Mouse (Mus musculus): Measurements from ENCODE around the gene Gm47959.
A peak's percentile ranks its signal among the peaks of the same experiment; 100 is the strongest.
"Not testable (repeated sequence)": the region's sequence is repeated elsewhere in the genome, so short reads cannot be mapped to it uniquely, and the experiment has no call there.

Gene Gm47959

DNA sequence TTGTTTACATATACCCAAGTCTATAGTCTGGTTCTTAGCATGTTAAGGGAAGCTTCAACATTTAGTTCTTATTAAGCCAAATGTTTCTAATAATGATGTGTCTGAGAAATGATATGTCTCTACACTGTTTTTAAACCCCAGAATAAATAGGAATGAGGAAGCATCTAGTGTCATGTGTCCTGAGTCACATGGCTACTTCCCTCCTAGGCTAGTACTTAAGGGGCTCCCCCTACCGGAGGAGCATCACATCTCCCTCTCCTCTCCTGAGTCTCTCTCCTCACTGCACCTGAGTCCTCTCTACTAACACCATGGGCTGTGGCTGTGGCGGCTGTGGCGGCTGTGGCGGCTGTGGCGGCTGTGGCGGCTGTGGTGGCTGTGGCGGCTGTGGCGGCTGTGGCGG, at the start of gene Gm47959:
TSS of gene Gm47959 (plus strand) at position 243 of the 400 bp plus-strand sequence.
- not testable (repeated sequence) for DNase-seq (ENCODE audit: extremely low spot score, low read depth, low spot score)

DNA sequence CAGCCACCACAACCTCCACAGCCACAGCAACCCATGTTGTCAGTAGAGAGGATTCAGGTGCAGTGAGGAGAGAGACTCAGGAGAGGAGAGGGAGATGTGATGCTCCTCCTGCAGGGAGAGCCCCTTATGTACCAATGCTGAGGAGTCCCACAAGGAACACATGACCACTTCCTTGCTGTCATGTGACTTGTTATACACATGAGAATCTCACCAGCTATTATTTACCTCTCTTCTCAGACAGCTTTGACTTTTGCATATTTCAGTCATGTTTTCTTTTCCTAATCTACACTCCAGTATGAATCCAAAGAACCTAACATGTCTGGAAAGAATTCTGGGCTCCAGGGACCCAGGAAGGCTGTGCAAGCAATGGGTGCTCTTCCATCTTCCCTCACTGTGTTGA, 44.4 kb upstream of the Gm47959 start, which contains the start of gene Gm7544:
TSS of gene Gm7544 (minus strand) at position 101 of the 400 bp plus-strand sequence.
- not testable (repeated sequence) for DNase-seq (ENCODE audit: extremely low spot score, low read depth, low spot score)

DNA sequence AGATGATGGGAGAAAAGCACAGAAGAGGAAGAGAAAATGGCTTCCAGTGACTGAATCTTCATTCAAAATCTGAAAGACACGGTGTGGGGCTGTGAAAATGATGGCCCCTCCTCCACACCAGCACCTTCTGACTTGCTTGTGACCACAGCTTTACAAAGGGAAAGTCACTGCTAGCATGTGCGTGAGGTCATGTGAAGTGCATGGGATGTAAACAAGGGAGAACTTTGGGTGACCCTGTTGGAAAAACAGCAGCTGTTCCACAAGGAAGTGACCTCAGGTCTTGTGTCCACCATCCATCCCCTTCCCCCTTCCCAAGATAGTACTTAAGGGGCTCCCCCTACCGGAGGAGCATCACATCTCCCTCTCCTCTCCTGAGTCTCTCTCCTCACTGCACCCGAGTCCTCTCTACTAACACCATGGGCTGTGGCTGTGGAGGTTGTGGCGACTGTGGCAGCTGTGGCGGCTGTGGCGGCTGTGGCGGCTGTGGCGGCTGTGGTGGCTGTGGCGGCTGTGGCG, 40.4 kb upstream of the Gm47959 start, which contains the start of gene Gm47955:
TSS of gene Gm47955 (plus strand) at position 417 of the 516 bp plus-strand sequence.
- DNase-seq (ENCODE audit: extremely low spot score, low read depth, low spot score): no peak

DNA sequence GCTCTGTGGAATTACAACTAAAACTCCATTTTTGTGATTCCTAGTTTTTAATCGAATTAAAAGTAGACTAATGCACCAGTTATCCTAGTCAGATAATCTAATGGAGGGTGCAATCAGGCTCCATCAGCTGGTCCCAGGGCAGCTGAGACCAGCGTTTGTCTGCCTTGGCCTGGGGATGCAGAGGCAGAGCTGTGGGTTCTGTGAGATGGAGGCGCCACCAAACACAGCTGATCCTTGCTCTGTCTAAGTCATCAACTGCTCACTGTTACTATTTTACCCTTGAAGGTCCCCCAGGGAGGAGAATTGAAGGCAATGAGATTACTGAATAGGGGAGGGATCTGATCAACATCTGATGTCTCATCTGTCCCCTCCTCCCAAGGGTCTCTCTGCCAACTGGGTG, 33.9 kb upstream of the Gm47959 start:
- DNase-seq (ENCODE audit: extremely low spot score, low read depth, low spot score): no peak

DNA sequence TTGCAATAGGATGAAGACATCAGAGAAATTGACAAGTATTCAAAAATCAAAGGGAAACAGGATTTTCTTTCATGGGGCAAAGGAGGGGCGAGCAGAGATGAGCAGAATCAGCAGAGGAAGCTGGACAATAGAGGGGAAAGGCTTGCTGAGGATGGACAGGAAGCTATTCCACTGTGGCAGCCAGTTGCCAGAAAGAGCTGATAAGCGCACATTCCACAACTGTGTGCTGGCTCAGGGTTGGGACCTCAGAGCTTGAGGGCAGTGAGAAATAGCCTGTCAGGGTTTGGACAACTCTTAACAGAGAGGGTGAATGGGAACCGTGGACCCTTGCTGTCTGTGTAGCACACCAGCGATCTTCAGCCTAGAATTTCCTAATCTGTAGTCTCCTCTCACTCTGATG, 28.3 kb upstream of the Gm47959 start:
- no peak for DNase-seq (ENCODE audit: extremely low spot score, low read depth, low spot score)

DNA sequence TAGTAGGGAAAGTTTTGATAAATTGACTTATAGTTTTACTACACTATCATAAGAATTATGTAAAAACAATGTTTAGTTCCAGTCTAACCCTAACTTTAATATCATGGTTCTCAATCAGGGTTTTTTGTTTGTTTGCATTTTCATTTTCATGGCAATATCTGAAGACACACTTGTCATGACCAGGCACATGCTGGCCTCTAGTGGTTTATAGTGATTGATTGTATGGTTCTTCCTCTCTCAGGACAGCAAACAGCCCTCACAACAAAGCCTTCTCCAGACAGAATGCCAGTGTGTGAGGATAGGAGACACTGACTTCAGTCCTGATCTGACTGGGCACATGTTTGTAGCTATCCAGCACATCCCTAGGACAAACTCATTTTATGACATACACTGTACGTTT, 27.1 kb upstream of the Gm47959 start:
- DNase-seq (ENCODE audit: extremely low spot score, low read depth, low spot score): no peak

DNA sequence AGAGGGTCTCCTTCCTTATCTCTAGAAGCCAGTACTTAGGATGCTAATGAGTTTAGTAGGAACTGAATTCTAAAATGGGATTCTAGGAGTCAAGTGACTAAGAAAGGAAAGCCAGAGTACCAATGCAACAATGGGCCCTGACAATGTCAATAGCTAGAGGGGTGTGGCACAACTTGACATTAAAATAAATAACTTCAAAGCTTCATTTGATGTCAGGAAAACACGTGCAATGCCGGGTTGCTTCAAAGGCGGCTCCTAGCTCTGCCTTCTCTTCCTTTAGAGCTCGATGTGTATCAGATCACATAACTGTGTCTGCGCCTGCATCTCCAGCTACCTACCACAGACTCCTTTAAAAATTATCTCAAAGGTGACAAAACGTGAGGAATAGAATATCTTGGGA, 26.4 kb upstream of the Gm47959 start:
- DNase-seq (ENCODE audit: extremely low spot score, low read depth, low spot score): no peak

DNA sequence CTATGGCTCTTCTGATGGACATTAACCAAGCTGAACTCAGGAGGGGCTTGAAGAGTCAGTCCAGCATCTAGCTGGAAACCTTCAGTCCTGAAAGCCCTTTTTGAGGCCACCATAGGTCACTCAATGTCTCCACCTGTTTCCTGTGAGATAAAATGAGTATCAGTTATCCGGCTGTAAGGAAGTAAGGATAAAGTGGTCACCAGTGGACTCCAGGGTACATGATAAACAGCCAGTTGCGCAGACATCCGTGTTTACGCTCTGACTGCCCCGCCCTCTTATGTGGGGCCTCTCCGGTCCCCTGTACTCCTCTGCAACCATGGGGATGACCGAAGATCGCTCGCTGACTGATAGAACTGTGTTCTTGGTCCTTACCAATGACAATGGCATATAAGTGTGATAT, 26.0 kb upstream of the Gm47959 start:
- no peak for DNase-seq (ENCODE audit: extremely low spot score, low read depth, low spot score)

DNA sequence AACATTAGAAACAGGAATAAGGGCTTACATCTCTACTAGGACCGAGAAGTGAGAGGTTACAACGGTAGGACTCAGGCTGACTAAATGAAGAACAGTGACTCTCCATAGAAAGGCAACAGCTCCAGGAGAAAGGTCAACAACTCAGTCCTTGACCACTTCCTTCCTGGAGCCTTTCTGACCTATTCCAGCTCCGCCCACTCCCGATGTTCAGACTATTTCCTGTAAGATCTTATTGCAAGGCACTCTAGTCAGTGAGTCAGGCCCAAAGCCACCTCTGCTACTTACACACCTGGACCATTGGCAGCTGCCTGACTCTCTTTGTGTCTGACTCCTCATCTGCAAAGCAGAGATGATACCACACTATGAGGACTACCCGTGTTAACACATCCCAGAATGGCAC, 24.6 kb upstream of the Gm47959 start:
- no peak for DNase-seq (ENCODE audit: extremely low spot score, low read depth, low spot score)

DNA sequence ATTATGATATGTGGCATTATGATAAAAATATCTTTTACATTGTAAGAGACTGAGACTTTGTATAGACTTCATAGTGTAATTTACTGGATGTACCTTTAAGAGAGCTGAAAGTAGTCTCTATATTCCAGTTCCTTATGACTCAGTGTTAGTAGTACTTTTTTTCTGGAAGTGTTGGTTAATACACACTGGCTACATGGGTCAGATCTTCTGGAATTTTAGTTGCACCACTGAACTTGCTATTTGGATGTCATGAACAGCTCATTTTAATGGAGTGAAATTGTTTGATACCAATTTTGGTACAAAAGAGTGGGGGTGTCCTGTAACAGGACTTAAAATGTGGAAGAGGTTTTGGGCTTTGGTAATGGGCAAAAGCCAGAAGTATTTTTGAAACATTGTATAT, 22.5 kb upstream of the Gm47959 start:
- no peak for DNase-seq (ENCODE audit: extremely low spot score, low read depth, low spot score)

DNA sequence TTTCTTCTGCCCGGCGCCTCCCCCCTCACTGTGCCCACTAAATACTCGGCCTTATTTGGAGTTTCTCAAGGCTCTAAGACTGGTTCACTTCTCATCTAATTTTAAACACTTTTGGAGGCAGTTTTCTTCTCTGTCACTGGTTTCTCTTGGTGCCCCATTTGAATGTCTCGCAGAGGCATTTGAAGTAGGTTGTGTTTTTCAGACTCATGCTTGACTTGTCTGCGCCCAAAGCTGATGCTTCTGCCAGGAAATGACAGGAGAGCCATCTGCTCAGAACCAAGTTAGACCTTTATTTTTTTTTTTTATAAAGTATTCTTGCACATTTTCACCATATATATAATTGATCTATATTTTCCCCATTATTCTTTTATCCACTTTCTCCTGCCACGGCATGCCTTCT, 13.6 kb upstream of the Gm47959 start:
- no peak for DNase-seq (ENCODE audit: extremely low spot score, low read depth, low spot score)

DNA sequence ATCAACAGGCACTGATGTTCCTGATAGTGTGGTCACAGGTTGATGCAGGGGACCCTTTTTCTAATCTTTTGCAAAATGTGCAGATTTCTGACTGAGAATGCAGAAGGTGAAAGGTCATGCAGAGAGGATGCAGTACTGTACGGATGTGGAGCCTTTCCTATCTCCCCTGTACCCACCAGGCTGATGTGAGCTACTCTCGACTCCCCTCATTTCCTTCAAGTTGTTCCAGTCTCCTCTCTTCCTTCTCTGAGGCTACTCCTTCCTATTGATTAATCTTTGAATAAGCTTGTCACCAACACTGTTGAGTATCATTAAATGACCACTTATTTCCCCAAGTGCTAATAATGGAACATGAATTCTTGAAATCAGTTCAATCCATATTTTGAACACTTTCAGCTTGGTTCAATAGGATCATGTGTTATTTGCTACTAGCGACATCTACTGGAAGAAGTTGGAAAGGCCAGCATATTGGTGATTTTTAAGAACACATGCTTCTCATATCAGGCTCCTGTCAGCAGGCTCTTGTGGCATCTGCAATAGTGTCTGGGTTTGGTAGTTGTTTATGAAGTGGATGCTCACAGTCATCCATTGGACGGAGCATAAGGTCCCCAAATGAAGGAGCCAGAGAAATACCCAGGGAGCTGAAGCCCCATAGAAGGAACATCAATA, 12.7 kb upstream of the Gm47959 start:
- peak; percentile 58 for DNase-seq (ENCODE audit: extremely low spot score, low read depth, low spot score)

DNA sequence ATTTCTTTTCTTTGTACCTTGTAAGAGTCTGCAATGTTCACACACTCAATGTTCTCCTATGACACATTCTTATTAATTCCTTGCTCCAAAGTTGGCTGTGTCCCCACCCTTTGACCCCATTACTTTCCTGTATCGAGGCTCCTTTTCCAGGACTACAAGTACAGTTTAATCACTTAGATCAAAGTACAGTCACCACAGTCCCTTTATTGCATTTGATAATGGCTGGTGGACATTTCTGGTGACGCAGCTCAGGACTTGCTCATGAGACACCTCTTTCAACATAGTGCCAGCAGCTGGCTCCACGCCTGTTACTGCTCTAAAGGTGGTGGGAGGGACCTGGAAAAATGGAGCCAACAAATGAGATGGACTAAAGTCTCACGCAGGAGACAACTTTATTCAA, 9.3 kb upstream of the Gm47959 start:
- no peak for DNase-seq (ENCODE audit: extremely low spot score, low read depth, low spot score)

DNA sequence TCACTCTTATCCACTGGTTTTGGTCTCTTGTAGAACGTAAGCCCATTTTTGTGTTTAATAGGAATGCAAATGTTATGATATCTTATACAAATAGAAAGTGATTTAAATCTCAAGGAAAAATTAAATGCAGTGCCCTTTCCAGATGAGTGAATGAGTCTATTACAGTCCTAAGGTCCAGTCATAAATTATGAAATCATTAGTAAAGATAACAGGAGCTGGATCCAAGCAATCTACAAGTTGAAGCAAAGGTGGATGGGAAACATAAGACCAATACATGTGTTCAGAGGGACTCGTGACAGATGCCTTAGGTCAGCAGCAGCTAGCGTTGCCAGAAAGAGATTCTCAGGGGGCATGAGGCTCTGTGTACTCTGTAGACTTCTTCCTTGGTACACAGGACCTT, 8.8 kb upstream of the Gm47959 start:
- DNase-seq (ENCODE audit: extremely low spot score, low read depth, low spot score): no peak

DNA sequence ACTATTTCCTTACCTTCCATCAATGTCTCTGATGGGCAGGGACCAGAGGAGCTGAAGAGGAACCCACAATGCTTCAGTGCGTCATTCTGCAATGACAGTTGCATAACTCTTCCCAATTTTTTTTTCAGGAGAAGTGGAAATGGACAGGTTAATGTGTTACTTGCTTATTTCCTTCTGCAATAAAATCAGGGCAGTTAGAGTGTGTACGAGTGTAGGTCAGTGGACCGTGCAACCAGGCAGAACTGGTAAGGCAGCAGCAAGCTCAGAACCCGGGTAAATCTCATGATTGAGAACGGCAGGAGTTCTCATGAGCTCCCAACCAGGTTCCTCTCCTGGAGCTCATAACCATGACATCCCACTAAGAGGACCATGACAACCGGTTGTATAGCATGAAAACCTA, 8.3 kb upstream of the Gm47959 start:
- no peak for DNase-seq (ENCODE audit: extremely low spot score, low read depth, low spot score)

DNA sequence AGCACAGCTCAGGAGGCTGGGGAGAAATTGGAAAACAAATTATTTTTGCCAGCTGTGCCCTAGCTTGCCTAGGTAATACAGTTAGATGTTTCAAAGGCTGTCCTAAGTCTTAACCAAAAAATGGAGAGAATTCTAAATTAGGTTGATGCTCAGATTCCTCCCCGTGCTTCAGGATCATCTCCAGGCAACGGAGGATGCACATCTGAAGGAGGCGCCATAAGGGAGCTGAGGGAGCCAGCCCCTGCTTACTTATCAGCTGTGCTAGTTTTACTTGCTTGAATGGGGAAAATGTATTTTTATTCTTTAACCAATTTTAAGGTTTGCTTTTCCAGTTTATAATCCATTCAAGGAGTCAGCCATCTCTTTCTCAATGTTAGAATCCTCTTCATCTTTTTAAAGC, 6.4 kb upstream of the Gm47959 start:
- no peak for DNase-seq (ENCODE audit: extremely low spot score, low read depth, low spot score)

DNA sequence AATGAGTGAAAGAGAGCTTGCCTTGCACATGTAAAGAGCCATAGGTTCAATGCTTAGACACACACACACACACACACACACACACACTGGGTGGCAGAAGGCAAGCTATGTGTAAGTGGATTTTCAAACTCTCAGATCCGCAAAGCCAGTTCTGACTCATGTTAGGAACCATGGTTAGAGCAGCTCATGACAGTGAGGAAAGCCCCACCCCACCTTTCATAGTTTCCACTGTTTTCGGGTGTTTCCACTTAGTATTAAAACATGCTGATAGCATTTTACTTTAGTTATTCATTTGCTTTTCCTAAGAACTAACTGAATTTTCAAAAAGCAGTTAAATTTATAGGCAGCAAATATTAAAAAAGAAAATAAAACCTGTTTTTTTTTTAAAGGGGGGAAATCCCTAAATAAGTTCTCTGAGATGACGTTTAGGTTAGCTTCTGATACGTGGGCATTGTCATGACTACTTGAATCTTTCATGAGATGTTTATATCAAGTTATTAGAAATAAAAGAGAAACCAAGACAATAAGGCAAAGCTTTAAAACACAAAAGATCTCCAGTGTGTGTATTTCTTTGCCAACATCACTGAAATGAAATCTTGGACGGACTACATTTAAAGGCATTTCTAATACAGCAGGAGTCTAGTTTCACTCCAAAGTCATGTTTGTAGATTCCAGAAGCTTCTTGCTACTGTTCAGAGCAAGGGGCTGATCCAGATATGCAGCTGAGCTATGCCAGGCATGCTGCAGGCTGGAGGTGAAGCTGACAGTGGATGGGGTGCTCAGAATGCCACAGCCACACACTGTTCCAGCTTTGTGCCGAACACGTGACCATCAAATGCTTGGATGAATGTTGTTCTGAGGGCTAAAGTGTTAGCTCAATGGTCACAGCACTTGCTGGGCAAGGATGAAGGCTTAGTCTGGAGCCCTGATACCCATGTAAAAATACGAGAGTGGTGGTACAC, 6.2 kb downstream of the Gm47959 start:
- DNase-seq (ENCODE audit: extremely low spot score, low read depth, low spot score): no peak

DNA sequence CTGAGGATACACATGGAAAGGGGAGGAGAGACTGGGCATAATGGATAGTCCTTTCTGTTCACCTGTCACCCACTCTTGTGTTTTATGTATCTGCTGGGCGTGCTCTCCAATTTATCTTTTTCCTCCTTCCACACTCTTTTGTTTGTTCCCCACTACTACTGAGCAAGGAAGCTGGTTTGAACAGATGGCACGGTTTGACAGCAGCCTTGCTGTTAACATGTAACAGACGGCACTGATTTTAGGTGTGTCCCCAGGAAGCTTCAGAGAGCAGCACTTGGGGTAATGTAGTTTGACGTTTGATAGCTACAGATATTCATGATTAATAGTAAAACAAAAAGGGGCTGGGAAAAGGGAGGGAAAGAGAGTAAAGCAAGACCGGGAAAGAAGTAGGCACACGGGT, 7.1 kb downstream of the Gm47959 start:
- DNase-seq (ENCODE audit: extremely low spot score, low read depth, low spot score): no peak

DNA sequence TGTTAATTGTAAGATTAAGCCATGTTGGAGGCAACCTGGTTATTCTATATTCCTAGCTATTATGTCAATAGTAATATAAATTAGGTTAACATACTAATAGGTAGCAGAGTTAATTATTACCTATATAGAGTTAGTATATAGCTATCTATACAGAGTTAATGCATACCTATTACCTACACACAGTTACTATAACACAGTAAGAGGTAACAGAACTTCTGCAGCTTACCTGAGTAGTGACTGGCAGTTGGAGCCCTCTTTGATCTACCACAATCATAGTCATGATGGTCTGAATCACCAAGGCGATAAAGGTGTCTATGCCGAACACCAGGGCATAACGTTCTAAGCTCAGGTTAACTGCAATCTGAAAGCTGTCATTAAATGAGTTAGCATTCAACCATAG, 14.1 kb downstream of the Gm47959 start:
- DNase-seq (ENCODE audit: extremely low spot score, low read depth, low spot score): no peak

DNA sequence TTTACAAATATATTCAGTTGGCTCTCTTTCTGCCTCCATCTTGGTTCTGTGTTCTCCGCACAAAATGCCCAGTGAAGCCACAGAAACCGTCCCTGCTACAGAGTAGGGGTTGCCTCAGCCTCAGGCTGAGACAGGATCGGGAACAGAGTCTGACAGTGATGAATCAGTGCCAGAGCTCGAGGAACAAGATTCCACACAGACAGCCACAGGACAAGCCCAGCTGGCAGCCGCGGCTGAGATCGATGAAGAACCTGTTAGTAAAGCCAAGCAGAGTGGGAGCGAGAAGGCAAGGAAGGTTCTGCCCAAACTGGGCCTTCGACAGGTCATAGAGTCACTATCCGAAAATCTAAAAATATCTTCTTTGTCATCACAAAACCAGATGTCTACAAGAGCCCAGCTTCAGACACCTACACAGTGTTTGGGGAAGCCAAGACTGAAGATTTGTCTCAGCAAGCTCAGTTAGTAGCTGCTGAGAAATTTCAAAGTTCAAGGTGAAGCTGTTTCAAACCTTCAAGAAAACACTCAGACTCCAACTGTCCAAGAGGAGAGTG, 15.1 kb downstream of the Gm47959 start:
- DNase-seq (ENCODE audit: extremely low spot score, low read depth, low spot score): no peak

DNA sequence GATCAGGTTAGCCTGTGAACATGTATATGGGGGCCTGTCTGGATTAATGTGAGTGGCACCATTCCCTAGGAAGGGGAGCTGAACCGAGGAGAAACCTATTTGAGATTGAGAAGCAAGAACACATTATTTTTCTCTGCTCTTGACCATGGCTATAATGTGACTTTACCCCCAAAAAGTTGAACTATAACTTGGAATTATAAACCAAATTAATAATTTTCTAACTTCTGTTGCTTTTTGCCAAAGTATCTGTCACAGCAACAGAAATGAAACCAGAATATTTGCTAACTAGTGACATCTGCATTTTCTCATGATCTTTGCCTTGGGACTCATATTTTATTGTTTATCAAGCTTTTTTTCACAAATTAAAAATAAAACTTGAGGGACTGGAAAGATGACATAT, 16.2 kb downstream of the Gm47959 start:
- no peak for DNase-seq (ENCODE audit: extremely low spot score, low read depth, low spot score)

DNA sequence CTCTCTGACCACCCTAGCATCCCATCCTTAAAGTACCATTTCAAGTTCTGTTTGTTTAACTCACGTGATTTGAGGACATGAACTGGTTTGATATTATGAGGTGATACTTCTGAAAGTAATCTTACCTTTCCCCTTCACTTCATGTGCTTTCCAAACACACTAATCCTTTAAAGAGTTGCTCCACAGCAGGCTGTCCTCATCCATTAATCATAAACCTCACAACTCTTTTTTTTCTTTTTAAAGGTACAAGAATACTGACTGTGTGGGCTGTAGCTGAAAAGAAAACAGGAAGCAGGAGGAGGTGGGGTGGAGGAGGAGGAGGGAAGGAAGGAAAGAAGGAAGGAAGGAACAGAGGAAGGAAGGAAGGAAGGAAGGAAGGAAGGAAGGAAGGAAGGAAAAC, 31.6 kb downstream of the Gm47959 start:
- no peak for DNase-seq (ENCODE audit: extremely low spot score, low read depth, low spot score)

Data from hindlimb bud, embryonic 11.5 days (tissue).